Mouse (Mus musculus) adrenal gland, adult 18-20 months (tissue): ENCODE data around the gene Skida1. TPM values are rescaled to one million over a fixed set of nuclear protein-coding genes. Genes with fewer than 3 reads are reported as not detected.

Experiments used
- DNase-seq, 2 experiments: peaks; one replicate each; pipeline ENCODE4 v3.0.0; 2021 to 2022; ENCODE audit warnings: low spot score in 2 of 2
- total RNA-seq, 2 experiments: library from RNA; stranded (reverse); gene quantifications; 1 replicate in 1 of 2; 2 replicates in 1 of 2; pipeline ENCODE4 v1.2.3; 2021

Gene Skida1
- total RNA-seq, 2 experiments from 2014 or later, result 1.6 to 2.0 TPM

DNA sequence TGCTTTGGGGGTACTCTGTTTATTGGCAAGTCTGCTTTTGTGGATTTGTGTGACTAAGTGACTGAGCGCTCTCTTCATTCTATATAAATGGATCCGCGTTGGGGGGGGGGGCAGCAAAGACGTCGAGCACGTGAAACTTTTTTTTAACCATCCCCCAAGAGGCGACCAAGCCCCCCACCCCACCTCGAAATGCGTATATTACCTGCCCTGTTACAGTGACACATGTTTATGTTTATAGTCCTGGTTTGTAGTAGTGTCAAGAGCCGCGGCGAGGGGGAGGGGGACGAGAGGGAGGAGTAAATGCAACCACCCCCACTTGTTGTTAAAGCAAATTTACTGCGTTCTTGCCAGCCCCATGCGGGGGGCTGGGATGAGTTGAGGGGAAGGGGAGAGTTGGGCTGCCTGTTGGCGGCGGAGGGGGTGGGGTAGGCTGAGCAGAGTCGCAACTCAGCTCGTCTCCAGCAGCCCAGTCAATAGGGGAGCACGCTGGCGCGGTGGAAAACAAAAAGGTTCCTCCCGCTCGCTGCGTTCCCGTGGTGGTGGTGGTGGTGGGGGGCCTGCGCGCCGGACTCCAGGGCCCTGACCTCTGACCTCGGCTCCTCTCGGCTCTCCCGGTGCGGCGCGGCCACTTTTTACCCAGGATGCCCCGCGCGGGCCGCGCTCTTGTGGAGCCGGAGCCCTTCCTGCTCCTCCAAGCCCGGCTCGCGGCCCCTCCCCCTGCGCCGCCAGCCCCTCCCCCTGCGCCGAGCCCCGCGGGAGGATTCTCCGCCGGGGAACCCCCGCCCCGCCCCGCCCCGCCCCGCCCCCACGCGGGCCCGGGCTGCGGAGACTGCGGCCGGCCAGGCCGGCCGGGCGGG lies 7.3 kb upstream of the Skida1 start:
- DNase-seq, result peak; percentile 96 to 97

DNA sequence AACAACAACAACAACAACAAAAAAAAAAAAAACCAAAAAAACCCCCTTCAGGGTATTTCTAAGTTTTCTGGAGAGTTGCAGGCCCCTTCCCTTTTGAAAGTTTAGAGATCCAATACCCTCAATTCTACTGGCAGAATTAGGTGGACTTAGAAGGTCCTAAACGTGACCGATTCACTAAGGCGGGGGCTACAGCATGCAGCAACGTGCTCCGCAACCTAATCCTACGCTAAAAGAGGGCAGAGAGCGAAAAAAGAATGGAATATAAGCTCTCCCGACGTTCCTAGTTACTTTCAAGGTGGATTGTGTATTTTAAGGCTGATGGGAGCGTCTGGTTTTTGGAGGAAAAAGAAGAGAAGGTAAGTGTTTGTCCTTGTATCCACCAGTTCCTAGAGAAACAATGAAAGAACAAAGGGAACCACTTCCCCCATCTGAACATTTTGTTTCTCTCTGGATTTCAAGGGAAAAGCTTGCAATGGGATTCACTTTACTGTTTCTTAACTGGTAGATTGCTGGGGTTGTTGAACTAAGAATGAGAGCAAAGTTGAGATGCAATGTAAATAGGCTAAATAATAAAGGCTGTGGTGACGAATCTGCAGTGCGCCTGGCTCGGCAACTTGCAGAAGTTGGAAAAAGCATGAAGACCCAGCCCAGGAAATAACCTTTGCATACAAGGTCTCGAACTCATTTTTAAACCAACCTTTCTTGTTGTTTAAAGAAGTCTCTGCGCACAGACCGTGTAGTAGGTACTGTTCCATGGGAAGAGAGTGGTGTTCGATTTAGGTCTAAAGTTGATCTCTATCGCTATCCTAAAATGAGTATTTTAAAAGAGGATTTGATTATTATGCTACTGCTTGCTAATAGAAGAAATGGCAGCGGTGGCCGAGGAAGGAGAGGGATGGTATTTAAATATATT lies 6.4 kb upstream of the Skida1 start, which contains the start of gene Mllt10:
Gene Mllt10, plus strand, starts transcription at position 222 of the 913 bp plus-strand sequence.
- DNase-seq, result peak in 1 of 2 experiments; percentile 25

DNA sequence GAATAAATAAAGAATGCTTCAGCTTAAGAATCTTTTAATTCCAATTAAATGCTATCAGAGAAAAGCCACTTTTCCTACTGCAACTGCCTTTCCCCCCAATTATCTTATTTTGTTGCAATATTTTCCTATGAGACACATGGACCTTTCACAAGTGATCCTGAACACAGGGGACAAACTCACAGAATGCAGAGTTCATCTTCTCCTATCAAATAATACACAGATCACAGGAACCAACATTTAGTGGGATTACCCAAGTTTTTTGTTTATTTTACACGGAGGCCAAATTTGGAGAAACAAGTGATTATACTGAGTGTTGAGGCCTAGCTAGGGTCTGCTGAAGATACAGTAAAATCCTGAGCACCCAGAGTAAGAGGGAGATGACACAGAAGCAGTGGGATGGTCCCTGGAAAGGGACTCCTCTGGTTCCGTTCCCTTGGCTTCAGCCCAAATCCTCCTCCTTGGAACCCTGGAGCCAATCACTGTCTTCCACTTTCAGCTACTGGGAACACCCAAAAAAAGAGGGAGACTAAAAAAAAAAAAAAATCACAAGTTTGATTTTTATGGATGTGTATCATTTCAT lies 5.2 kb upstream of the Skida1 start:
- DNase-seq, result peak in 1 of 2 experiments; percentile 56

DNA sequence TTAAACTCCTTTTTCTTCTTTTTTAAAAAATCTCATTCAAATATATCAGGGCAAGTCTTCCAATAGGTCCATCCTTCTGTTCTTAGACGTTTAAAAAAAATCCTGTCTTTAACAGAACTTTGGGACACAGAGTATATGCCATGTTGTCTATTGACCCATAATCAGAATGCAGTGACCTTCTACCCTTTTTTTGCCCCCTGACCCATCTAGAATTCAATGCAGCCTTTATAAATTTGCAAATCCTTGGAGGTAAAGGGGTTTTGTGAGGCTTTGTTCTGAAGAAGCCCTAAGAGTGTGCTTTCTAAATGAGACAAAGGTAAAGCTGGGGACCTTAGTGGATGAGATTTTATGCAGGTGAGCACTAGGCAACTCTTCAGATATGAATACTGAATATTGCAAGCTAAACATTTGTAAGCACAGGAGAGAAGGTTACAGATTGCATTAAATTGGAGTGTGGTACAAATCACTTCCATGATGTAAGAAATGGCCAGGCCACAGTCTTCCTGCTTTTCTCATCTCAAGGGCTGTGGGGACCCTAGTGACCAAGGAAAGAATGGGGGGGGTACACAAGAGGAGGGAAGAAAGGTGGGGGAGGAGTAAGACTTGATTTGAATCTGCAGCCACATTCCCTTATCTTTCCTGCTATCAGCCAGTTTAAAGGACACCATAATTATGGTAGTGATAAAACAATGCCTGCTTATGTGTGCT lies 4.5 kb upstream of the Skida1 start:
- DNase-seq, result no peak

DNA sequence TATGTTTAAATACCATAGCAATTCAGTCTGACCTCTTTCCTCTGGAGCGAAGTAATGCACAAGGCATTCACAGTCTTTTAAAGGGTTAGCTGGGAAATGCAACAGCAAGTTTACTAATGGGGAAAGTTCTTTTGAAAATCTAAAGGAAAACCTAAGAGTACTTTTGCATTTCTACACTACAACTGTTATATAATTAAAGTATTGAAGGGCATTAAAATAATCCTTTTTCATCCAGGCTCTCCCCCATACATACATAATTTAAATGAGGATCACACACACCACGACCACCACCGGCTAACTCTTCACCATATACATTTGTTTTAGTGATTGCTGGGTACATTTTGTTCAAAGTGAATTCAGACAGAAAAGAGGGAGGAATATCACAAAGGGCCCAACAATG lies 3.7 kb upstream of the Skida1 start:
- no peak for DNase-seq

DNA sequence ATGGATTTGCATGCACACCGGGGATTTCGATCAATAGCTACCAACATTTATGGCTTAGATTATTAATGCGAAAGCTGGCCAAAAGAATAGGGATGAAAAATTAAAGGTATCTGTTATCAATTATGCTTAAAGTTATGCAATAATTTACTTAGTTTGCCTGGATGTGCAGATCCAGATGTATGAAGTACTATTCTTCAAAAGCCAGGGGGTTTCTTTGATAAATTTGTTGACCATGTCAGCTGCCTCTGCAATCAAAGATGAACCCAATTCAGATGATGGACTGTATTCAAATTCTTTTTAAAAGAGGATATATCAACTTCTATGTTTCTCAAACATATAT lies 3.0 kb upstream of the Skida1 start:
- DNase-seq, result no peak

DNA sequence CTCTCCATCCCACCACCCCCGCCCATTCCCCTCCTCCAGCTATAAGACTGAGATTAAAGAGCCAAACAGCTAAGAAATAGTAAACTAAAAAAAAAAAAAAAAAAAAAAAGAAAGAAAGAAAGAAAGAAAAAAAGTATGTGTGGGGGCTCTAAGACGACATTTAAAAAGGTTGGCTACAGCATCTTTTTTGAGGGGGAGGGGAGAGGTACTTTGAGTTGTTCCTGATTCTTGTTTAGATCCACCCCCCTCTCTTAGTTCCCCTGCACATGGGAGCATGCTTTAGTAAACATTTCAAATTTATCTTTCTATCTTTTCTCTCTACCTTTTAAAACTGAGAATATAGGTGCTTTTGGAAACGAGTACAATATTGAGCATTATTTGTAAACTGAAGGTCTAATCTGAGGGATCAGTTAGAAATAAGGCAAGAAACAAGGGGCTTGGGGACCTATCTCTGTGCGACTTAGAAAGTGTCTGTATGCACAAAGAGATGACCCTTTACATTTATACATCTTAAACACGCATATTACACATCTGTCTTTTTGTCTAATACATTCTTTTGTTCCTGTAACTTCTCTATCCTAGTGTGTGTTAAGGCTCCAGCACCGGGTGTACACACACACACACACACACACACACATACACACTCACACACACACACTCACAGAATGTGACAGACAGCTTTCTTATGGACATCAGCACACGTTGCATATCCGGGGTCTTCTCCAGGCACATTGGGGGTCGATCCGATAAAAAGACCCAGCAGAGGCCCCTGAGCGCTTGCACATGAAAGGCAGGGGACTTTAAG lies 2.4 kb upstream of the Skida1 start:
- DNase-seq, result no peak

DNA sequence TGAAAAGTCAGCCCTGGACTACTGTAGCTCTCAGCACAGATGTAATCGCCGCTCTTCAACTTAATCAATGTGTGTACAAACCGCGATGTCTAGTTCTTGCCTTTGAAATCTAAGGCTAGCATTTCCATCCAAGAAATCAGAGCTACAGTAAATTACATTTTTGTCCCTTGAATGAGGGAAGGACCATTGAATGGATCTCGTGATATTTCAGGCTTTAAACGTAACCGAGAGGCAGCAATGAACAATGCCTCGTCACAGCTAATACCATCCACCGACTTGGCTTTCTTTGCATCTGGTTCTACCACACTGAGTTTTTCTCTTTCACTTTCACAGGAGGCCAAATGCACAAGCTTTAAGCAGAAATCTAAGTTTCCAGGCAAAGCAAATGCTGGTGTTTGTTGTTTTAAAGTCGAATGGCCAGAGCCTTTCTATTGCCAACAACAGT lies 1.7 kb upstream of the Skida1 start:
- peak in 1 of 2 experiments; percentile 33 for DNase-seq

DNA sequence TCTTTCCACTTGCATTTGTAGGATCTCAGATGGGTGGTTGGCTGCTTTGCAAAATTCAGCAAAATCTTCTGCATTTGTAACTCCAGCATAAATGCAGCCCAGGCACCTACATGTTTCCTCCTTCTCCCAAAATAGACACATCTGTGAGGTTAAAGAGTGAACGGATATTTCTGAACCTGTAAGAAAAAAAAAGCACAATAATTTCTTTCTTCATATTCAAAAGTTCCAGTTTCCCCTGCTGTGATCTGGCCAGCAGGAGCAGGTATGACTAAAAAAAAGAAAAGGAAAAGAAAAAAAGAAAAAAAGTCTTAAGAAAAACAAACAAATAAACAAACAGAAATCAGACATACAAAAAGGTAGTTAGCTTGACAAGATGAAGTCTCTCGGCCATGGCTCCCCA lies 1.2 kb upstream of the Skida1 start:
- DNase-seq, result no peak

DNA sequence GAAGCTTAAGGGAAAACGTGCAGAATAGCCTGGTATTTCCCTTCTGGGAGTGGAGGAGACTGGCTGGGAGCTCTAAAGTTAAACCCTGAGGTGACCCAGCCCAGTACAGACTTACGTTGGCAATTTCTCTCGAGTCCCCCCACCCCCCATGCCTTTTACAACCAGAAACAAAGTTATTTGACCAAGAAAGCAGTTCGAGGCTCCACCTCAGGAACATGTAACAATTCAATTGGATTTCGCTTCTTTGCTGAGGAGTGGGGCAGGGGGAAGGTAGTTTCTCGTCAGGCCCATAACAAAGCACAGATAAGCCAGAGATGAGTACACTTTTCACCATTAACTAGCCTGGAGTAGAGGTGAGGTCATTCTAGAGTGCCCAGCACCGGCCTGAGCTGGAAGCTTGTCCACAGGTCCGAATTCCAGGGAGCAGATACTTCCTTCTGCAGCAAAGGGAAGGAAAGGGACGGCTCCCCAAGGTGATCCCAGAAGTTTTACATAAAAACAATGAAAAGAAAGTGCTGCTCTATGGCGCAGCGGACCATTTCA lies 499 bp upstream of the Skida1 start:
- DNase-seq, result peak in 1 of 2 experiments; percentile 51

DNA sequence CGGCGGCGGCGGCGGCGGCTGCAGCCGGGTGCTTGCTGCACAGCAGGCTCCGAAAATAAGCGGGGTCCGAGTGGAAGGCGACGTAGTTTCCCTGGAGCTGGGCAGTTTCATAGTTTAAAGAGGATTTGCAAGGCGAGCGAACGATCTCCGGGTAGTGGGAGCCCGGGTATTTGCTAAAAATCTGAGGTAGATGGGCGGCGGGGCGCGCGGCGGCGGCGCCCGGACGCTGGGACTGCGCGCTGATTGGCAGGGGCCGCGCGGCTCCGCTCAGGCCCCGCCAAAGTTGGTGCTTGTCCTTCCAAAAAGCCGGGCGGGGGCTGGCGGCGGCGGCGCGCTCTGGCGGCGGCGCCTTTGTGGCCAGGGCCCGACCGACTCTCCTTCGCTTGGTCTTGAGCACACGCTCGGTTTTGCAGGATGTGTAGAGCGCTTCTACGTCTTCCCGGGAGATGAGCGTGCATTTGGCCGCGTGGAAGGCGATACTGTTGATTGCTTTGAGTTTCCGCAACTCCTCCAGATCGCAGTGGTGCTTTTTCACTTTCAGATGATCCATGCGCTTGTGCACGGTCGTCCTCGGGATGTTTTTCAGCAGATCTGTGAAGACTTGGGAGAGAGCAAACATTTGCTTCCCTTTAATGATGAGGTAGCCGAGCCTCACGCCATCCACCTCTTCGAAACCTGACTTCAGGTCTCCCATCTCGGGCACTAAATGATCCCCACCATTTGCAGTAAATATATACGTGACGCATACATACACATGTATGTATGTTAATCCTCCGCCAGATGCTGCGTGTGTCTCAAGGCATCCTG lies 1.0 kb downstream of the Skida1 start:
- peak; percentile 66 to 72 for DNase-seq

DNA sequence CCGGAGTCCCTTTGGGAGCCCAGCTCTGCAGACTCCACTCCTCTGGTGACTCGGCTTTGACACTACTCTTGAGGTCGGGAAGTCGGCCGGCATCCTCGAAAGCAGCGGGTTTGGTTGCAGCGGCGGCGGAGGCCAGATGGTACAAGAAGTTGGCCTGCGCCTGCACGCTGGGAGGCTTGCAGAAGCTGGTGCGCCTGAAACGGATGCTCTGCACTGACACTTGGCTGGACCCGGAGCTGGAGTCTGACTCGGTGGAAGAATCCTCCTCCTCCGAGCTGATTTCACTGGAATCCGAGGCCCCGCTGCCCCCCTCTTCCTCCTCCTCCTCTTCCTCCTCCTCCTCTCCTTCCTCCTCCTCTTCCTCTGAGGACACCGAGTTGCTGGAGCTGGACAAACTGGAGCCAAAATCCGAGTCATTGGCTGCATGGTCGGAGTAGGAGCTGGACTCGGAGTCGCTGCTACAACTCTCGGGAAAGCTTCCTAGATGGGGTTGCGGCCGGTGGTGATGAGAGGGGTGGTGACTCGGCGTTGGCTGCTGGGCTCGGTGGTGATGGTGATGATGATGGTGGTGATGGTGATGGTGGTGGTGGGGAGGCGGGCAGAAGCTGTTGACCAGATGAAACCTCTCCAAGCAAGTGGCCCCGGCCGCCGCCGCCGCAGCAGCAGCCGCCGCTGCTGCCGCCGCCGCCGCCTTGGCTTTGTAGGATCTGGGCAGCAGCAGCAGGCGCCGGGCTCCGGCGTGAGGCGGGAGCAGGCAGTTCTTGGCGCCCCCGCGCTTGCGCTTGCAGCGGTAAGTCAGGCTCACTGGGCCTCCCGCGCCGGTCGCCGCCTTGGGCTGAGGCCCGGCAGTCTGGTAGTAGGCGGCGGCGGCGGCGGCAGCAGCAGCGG lies 1.8 kb downstream of the Skida1 start:
- peak; percentile 67 to 69 for DNase-seq

DNA sequence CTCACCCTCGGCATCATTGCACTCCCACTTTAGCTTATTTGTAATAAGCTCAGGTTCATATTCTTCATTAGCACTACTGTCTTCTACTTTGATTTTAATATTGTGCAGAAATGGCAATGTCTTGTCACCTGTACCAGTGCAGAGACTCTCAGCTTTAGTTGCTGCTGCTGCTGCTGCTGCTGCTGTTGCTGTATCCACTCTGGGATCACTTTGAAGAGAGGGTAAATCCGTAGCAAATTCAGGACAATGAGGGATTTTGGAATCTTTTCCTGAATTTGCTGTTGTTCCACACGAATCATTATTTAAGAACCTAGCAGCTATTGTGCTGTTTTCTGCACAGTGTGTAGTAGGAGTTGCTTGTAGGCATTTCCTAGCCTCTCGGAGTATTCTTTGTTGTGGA lies 2.7 kb downstream of the Skida1 start:
- DNase-seq, result no peak

DNA sequence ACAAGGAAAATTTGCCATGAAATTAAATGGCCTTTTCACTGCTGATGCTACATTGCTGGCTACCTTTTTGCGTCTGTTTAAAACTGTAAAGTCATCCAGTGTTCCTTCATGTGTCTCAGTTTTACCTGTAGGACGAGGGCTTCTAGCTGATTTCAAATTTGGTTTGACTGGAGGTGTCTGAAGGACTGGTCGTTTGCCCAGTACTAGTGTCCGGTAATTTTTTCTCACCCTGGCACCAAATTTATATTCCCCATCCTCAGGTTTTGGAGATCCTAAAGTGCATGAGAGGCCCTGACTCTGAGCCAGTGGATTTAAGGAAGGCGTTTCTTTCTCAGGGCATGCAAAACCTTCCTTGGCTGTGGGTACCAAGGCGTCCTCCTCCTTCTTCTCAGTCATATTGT lies 3.1 kb downstream of the Skida1 start:
- no peak for DNase-seq

DNA sequence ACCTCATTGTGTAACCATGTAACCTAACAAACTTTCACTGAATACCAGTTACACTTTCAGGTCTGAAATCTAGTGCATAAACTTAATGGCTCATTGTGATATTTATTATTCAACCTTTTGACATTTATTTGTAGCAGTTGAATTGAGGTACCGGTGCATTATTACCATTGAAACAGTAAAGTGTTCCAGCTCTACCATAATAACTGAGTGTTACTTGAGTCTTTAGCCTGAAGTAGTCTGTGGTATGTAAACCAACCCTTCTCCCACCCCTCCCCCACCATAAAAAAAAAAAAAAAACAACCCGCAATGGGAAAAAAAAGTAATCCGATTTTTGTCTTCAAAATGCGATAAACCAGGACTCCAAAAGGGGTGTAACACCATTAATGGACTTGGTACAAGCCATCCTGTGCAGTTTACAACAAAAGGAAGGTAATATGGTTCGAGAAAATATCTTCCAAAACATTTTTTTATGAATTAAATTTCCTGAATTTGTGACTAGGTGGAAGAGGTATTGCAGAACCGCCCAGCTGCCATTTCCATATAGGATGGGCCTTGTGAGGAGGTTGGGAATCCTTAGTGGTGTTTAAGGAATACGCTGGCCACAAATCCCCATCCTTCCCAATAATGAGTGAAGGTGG lies 3.6 kb downstream of the Skida1 start:
- no peak for DNase-seq

DNA sequence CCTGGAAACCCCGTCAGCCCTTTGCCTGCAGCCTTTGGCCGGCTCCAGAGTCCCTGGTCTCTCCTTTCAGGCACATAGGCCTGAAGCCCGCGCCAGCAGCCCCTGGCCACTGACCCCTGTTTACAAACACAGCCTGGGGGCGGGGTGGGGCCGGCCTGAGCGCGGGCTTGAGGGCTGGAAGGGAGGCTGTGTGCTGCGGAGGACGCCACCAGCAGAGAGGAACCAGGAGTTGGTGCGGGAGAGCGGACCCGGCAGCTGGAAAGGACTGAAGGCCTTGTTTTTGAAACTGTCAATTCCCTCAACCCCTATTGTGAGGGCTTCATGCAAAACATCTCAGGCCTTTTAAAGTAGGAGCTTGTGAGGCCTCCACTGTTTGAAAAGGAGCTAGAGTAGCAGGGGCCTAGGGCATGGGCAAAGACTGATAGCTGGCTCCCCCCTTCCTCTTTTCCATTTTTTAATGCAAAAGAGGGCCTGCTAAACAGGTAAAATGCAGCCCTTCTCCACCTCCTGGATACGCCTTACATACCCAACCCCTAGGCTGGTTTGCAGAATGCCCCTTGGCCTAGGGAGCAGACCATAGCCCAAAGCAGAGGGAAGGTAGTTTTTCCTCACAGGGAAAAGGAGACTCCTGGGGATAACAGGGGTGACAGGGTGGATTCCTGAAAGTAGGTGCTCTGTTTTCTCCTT lies 7.5 kb downstream of the Skida1 start:
- DNase-seq, result no peak
